Mouse (Mus musculus): Measurements from ENCODE around the gene Gm20388. TPM values are rescaled to one million over a fixed set of nuclear protein-coding genes. Genes with fewer than 3 reads are reported as not detected.

Gm20388 gene
- polyA plus RNA-seq, 1 experiment from 2014 or later: 5.5 TPM

DNA sequence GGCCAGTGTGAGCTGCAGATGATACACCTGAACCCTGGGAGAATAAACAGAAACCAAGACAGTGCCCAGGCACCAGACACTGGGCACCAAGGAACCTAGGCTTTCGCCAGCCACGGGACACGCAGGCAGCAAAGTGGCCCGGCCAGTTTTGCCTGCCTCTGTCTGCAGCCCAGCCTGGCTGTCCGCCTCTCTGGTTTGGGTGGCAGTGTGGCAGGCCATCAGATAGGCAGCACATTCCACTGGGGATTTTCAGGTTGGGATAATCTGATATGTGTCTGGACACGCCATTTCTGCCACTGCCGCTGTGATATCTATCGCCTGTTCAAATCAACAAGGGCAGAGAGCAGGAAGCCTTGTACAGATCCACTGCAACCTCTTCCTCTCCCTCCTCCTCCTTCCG, 1353.6 kb downstream of the Gm20388 start:
- Histone ChIP-seq H3K36me3 (no peaks in the 10 kb centered on the region), H3K9ac (no peak overlapping the region), H3K4me2 (no peak overlapping the region), H3K4me3 (no peak overlapping the region), H3K27ac (peak overlapping the region; percentile 31), H3K4me1 (peaks cover 22% of the 10 kb centered on the region), H3K9me3 (no peaks in the 10 kb centered on the region), H3K27me3 (no peaks in the 10 kb centered on the region)
- 51% methylated on average over 9 of the region's 9 CpGs for WGBS
- ATAC-seq (ENCODE audit: borderline replicate concordance, extremely low read depth, low FRiP score, low TSS enrichment): no peak

GRCm38 (mm10) chr8:121271542-121271941, 1360.9 kb downstream of the Gm20388 start:
- no peak overlapping the region for H3K4me2 ChIP-seq
- H3K36me3 ChIP-seq: no peaks in the 10 kb centered on the region
- ATAC-seq (ENCODE audit: borderline replicate concordance, extremely low read depth, low FRiP score, low TSS enrichment): no peak
- H3K27ac ChIP-seq: no peak overlapping the region
- H3K4me1 ChIP-seq: no peaks in the 10 kb centered on the region
- WGBS: 67% methylated on average over 8 of the region's 8 CpGs
- no peak overlapping the region for H3K4me3 ChIP-seq
- no peaks in the 10 kb centered on the region; the same call in 1 of the 2 replicates for H3K27me3 ChIP-seq
- no peak overlapping the region for H3K9ac ChIP-seq
- H3K9me3 ChIP-seq: no peaks in the 10 kb centered on the region

GRCm38 (mm10) chr8:121273195-121273594, 1362.6 kb downstream of the Gm20388 start:
- H3K36me3 ChIP-seq: no peaks in the 10 kb centered on the region
- H3K4me3 ChIP-seq: peak overlapping the region; percentile 20; the same call in 1 of the 2 replicates
- H3K4me2 ChIP-seq: peak overlapping the region; percentile 47
- WGBS: 49% methylated on average over 14 of the region's 14 CpGs
- H3K9ac ChIP-seq: no peak overlapping the region
- no peaks in the 10 kb centered on the region; the same call in 1 of the 2 replicates for H3K27me3 ChIP-seq
- ATAC-seq (ENCODE audit: borderline replicate concordance, extremely low read depth, low FRiP score, low TSS enrichment): peak; percentile 72
- no peaks in the 10 kb centered on the region for H3K4me1 ChIP-seq
- H3K9me3 ChIP-seq: no peaks in the 10 kb centered on the region
- H3K27ac ChIP-seq: no peak overlapping the region

DNA sequence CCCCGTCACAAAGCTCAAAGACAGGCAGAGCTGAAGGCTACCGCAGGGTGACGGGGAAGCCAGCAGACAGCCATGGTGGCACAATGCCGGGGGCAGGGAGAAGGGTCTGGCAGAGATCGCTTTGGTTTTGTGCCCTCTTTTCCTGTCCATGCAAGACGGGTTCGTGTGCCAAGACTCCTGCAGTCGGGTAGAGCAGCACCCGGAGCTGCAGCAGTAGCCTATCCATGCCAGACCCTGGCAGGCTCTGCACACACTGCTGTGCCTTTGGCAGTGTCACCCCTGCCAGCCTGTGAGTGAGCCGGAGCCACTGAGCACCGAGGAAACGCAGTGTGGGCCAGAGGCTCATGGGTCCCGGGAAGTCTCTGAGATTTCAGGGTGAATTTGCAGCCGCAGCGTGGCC, 1363.0 kb downstream of the Gm20388 start:
- WGBS: 74% methylated on average over 15 of the region's 15 CpGs
- Histone ChIP-seq H3K27me3 (no peaks in the 10 kb centered on the region; the same call in 1 of the 2 replicates), H3K9ac (no peak overlapping the region), H3K36me3 (no peaks in the 10 kb centered on the region), H3K4me3 (no peak overlapping the region), H3K4me1 (no peaks in the 10 kb centered on the region), H3K9me3 (no peaks in the 10 kb centered on the region), H3K27ac (no peak overlapping the region), H3K4me2 (peak overlapping the region; percentile 47; the same call in 1 of the 2 replicates)
- 0 out of 2 replicates have a peak, but pooled peaks have one; percentile 5 for ATAC-seq (ENCODE audit: borderline replicate concordance, extremely low read depth, low FRiP score, low TSS enrichment)

- H3K9me3 ChIP-seq: no peaks in the 10 kb centered on the region
- no peak overlapping the region for H3K9ac ChIP-seq
- no peak for ATAC-seq (ENCODE audit: borderline replicate concordance, extremely low read depth, low FRiP score, low TSS enrichment)
- no peaks in the 10 kb centered on the region for H3K27me3 ChIP-seq
- H3K4me3 ChIP-seq: no peak overlapping the region
- no peaks in the 10 kb centered on the region for H3K4me1 ChIP-seq
- H3K36me3 ChIP-seq: no peaks in the 10 kb centered on the region
- no peak overlapping the region for H3K4me2 ChIP-seq
- no peak overlapping the region for H3K27ac ChIP-seq
- 43% methylated on average over 9 of the region's 9 CpGs for WGBS
These were observed 1369.8 kb downstream of the Gm20388 start for GRCm38 (mm10) chr8:121280414-121280813.

GRCm38 (mm10) chr8:121289346-121289745, 1378.7 kb downstream of the Gm20388 start:
- Histone ChIP-seq H3K27me3 (no peaks in the 10 kb centered on the region), H3K36me3 (no peaks in the 10 kb centered on the region), H3K4me3 (no peak overlapping the region), H3K4me2 (no peak overlapping the region), H3K4me1 (peaks cover 9% of the 10 kb centered on the region), H3K9ac (no peak overlapping the region), H3K27ac (no peak overlapping the region), H3K9me3 (no peaks in the 10 kb centered on the region)
- no peak for ATAC-seq (ENCODE audit: borderline replicate concordance, extremely low read depth, low FRiP score, low TSS enrichment)
- 58% methylated on average over 5 of the region's 5 CpGs for WGBS

DNA sequence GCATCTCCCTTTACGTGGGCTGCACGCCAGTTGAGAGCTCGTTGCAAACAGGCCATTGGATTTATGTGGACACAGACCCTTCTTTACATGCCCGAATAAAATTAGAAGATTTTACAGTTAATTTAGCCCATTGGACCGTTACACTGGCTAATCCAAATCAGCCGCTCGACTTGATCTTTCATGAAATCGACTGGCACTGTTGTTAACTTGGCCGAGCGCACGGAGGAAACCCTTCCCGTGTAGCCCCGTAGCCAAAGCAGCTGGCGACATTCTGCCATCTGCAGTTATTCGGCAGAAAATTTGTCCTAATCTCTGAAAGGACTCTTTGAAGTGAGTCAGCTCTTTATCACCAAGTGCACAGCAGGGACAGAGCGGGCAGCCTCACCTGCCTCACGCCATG, 1379.9 kb downstream of the Gm20388 start:
- WGBS: 82% methylated on average over 17 of the region's 17 CpGs
- no peaks in the 10 kb centered on the region for H3K9me3 ChIP-seq
- peaks cover 18% of the 10 kb centered on the region for H3K4me1 ChIP-seq
- ATAC-seq (ENCODE audit: borderline replicate concordance, extremely low read depth, low FRiP score, low TSS enrichment): no peak
- H3K9ac ChIP-seq: no peak overlapping the region
- H3K27ac ChIP-seq: no peak overlapping the region
- no peak overlapping the region for H3K4me3 ChIP-seq
- H3K4me2 ChIP-seq: no peak overlapping the region
- H3K27me3 ChIP-seq: no peaks in the 10 kb centered on the region
- H3K36me3 ChIP-seq: no peaks in the 10 kb centered on the region

DNA sequence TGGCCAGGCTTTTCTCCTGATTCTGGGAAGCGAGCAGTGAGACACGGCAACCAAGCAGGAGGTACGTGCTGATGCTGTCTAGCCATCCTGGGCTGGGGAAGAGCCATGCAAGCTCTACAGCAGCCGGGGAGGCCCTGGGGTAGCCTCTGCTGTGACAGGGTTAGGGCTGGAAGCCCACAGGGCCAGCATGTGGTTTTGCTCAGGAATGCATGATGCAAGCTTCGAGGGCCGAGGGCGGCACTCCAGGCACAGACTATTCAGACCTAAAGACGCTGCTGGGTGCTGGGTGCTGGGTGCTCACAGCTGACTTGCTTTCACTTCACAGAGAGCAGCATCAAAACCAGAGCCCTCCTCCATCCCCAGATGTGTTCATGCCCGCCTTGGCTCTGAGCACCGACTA, 1382.8 kb downstream of the Gm20388 start:
- WGBS: 84% methylated on average over 10 of the region's 10 CpGs
- Histone ChIP-seq H3K27me3 (no peaks in the 10 kb centered on the region), H3K9me3 (no peaks in the 10 kb centered on the region), H3K4me1 (peaks cover 31% of the 10 kb centered on the region), H3K27ac (no peak overlapping the region), H3K4me3 (no peak overlapping the region), H3K4me2 (no peak overlapping the region), H3K36me3 (no peaks in the 10 kb centered on the region), H3K9ac (no peak overlapping the region)
- no peak for ATAC-seq (ENCODE audit: borderline replicate concordance, extremely low read depth, low FRiP score, low TSS enrichment)

GRCm38 (mm10) chr8:121294234-121295108, 1383.8 kb downstream of the Gm20388 start:
- WGBS: 26% methylated on average over 29 of the region's 29 CpGs
- peak overlapping the region; percentile 7; the same call in 1 of the 2 replicates for H3K4me2 ChIP-seq
- H3K27me3 ChIP-seq: no peaks in the 10 kb centered on the region
- peaks cover 39% of the 10 kb centered on the region for H3K4me1 ChIP-seq
- H3K9me3 ChIP-seq: no peaks in the 10 kb centered on the region
- H3K27ac ChIP-seq: no peak overlapping the region
- H3K4me3 ChIP-seq: no peak overlapping the region
- H3K9ac ChIP-seq: no peak overlapping the region
- ATAC-seq (ENCODE audit: borderline replicate concordance, extremely low read depth, low FRiP score, low TSS enrichment): no peak
- no peaks in the 10 kb centered on the region for H3K36me3 ChIP-seq

- no peaks in the 10 kb centered on the region for H3K9me3 ChIP-seq
- 66% methylated on average over 7 of the region's 7 CpGs for WGBS
- peaks cover 51% of the 10 kb centered on the region for H3K4me1 ChIP-seq
- H3K9ac ChIP-seq: no peak overlapping the region
- no peak overlapping the region for H3K4me3 ChIP-seq
- no peaks in the 10 kb centered on the region for H3K27me3 ChIP-seq
- H3K4me2 ChIP-seq: no peak overlapping the region
- H3K36me3 ChIP-seq: no peaks in the 10 kb centered on the region
- no peak for ATAC-seq (ENCODE audit: borderline replicate concordance, extremely low read depth, low FRiP score, low TSS enrichment)
- H3K27ac ChIP-seq: no peak overlapping the region
These were observed 1385.4 kb downstream of the Gm20388 start for GRCm38 (mm10) chr8:121296082-121296481.

- H3K4me1 ChIP-seq: peaks cover 56% of the 10 kb centered on the region
- WGBS: 52% methylated on average over 5 of the region's 5 CpGs
- H3K36me3 ChIP-seq: no peaks in the 10 kb centered on the region
- no peak overlapping the region for H3K4me3 ChIP-seq
- H3K9me3 ChIP-seq: no peaks in the 10 kb centered on the region
- no peak overlapping the region for H3K27ac ChIP-seq
- ATAC-seq (ENCODE audit: borderline replicate concordance, extremely low read depth, low FRiP score, low TSS enrichment): no peak
- no peaks in the 10 kb centered on the region for H3K27me3 ChIP-seq
- no peak overlapping the region for H3K9ac ChIP-seq
- H3K4me2 ChIP-seq: no peak overlapping the region
These were observed 1386.0 kb downstream of the Gm20388 start for GRCm38 (mm10) chr8:121296597-121296996.

DNA sequence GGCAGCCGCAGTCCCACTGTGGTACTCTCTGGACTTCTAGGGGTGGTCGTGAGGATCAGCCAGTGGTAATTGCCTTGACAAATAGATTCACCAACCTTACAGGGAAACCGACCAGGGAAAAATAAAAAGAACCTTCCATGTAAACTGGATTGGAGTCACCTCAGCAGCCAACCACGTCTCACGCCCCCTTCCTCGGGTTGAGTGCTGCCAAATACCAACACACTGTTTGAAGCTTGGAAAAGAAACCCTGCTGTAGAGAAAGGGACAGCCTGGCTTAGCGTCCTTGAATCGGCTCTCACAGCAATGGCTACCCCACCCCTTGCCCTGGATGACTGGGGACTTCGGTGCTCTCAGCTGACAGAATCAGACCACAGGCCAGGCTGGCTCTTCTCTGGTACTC, 1386.7 kb downstream of the Gm20388 start:
- peaks cover 63% of the 10 kb centered on the region for H3K4me1 ChIP-seq

More for the DNA sequence above, 1386.7 kb downstream of the Gm20388 start:
- H3K36me3 ChIP-seq: no peaks in the 10 kb centered on the region
- H3K9me3 ChIP-seq: no peaks in the 10 kb centered on the region
- 65% methylated on average over 9 of the region's 9 CpGs for WGBS
- no peak for ATAC-seq (ENCODE audit: borderline replicate concordance, extremely low read depth, low FRiP score, low TSS enrichment)
- no peak overlapping the region for H3K4me3 ChIP-seq
- H3K27me3 ChIP-seq: no peaks in the 10 kb centered on the region
- H3K4me2 ChIP-seq: no peak overlapping the region
- H3K27ac ChIP-seq: no peak overlapping the region
- no peak overlapping the region for H3K9ac ChIP-seq

Measured in lung, embryonic 15.5 days (tissue).